Mouse (Mus musculus) lung, adult 2 months (tissue): ENCODE data around the gene Smox.

Experiments used
- CTCF ChIP-seq: fragments of 200-500 bp; IDR thresholded peaks from 2 replicates; pipeline ENCODE4 v1.5.1; 2011; ENCODE audit warnings: mild to moderate bottlenecking, low read length, control low read depth; ENCODE audit not compliant: insufficient read depth
- POLR2A ChIP-seq: fragments of 200-500 bp; IDR thresholded peaks from 2 replicates; pipeline ENCODE4 v1.6.1; 2011; ENCODE audit warnings: low read depth, mild to moderate bottlenecking, control low read depth, low read length, borderline replicate concordance; ENCODE audit errors: extremely low read depth

DNA sequence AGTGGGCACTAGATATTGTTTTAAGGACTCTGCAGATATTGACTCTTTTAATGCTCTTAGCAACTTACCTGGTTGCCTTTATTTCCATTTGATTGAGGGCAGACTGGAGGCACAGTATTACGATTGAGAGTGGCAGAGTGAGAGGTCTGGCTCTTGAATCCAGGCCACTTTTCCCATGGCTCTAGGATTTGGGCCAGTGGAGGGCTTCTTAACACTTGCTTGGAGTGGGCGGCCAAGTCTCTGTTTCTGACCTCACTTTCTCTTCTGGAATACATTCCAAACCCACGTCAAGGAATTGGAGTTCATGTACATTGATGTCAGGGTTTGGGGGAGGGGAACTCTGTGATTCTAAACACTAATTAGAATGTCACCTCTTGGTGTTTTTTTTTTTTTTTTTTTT, 4.0 kb downstream of the Smox start:
- TF ChIP-seq CTCF (no peak), POLR2A (no peak)
